Mouse (Mus musculus) megakaryocyte progenitor cell, adult 5-6 weeks (primary cell): ENCODE measurements around the gene D630036H23Rik. TPM values are rescaled to one million over a fixed set of nuclear protein-coding genes. Genes with fewer than 3 reads are reported as not detected.

Experiments used
- total RNA-seq, 2 experiments: library from RNA; stranded (forward) in 1 of 2; stranded (reverse) in 1 of 2; fragments of 157-497, 149-512 nt in 1 of 2; fragments of 200-1000 nt in 1 of 2; gene quantifications; 2 replicates each; pipeline versions ENCODE4 v1.2.3 to v1.2.4; 2015 to 2017

The D630036H23Rik gene
- total RNA-seq, 2 experiments from 2014 or later = 0.33 TPM; not detected in 1

Other genes starting within 250 kb of the D630036H23Rik start
- gene Ankmy2, start 225.1 kb downstream of the D630036H23Rik start, total RNA-seq (2015) = 17.1 and 22.2 TPM in 2 replicates
- 22.7 and 23.3 TPM in 2 replicates for gene Ankmy2, start 225.1 kb downstream of the D630036H23Rik start, total RNA-seq (2017)
- gene Bzw2, start 224.1 kb downstream of the D630036H23Rik start, total RNA-seq (2015) = 150 and 156 TPM in 2 replicates
- gene Bzw2, start 224.1 kb downstream of the D630036H23Rik start, total RNA-seq (2017) = 111 and 131 TPM in 2 replicates
- gene Lrrc72, start 128.8 kb downstream of the D630036H23Rik start, total RNA-seq (2015) = not detected in 2 replicates
- not detected in 2 replicates for gene Lrrc72, start 128.8 kb downstream of the D630036H23Rik start, total RNA-seq (2017)
- gene Sostdc1, start 68.0 kb downstream of the D630036H23Rik start, total RNA-seq (2015) = not detected in 2 replicates
- not detected in 2 replicates for gene Sostdc1, start 68.0 kb downstream of the D630036H23Rik start, total RNA-seq (2017)
- 3.2 TPM in 2 replicates for gene Ispd, start 731 bp downstream of the D630036H23Rik start, total RNA-seq (2015)
- gene Ispd, start 731 bp downstream of the D630036H23Rik start, total RNA-seq (2017) = 3.2 and 5.8 TPM in 2 replicates